Mouse (Mus musculus): Measurements from ENCODE around the gene Tiam1.

GRCm38 (mm10) chr16:89835551-89835950, 308.0 kb downstream of the Tiam1 start:
- TF ChIP-seq CTCF (IDR thresholded peaks at IDR 0.05; ENCODE audit: low read depth) (no peak), EP300 (optimal IDR thresholded peaks at IDR 0.05) (no peak)

All from stomach, postnatal 0 days (tissue).